Mouse (Mus musculus): ENCODE results near the gene Tpi1.

DNA sequence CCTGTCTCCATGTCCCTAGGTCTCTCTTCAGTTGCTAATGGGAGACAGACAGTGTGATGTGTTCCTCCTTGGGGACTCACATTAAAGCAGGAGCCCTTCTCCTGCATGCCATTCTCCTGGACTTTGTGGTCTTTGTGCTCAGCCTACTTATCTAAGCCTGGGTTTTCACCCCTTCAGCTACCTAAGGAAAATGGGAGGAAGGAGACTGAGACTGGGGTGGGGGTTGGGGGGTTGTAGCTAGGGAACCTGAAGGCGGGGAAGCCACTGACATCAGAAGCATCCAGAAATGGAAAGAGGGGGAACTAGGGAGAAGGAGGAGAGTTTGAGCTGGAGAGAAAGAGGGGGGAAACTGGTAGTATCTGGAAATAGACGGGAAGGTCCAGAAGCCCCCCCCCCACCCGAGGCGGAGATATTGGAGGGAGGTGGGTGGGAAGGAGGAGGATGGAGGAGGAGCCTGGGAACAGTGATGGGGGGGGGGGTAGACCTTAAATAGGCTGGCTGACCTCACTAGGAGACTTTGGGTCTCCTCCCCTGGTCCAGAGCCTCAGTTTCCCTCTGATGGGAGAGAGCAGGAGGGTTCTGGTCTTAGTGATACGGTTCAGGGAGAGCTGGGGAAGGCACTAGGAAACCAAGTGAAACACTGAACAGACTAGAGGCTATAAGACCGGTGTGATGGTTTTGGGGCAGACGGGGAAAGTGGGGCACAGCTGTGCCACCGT is 48.5 kb upstream of the Tpi1 start:
- TF ChIP-seq CTCF (IDR thresholded peaks at IDR 0.05; ENCODE audit: borderline replicate concordance, extremely low read depth, insufficient read depth, insufficient read length) (no peak), POLR2A (IDR thresholded peaks at IDR 0.05; ENCODE audit: borderline replicate concordance, extremely low read depth, insufficient read depth, insufficient read length, poor library complexity, severe bottlenecking) (no peak)
